Mouse (Mus musculus): Measurements from ENCODE around the gene Def8. TPM values are rescaled to one million over a fixed set of nuclear protein-coding genes. Genes with fewer than 3 reads are reported as not detected.

The Def8 gene
- polyA plus RNA-seq, 1 experiment from 2014 or later: 44.3 TPM

GRCm38 (mm10) chr8:123477737-123478258 lies 54.5 kb downstream of the Def8 start, which contains the start of gene Afg3l1:
TSS of gene Afg3l1 (plus strand) at chr8:123477903.
- H3K4me2 ChIP-seq: peak within 1 kb of the TSS; percentile 83
- H3K9ac ChIP-seq: peak within 1 kb of the TSS; percentile 88
- H3K4me1 ChIP-seq (replicated peaks): peaks cover 20% of the 10 kb centered on the region
- H3K27me3 ChIP-seq: no peaks in the 10 kb centered on the region
- H3K4me3 ChIP-seq: peak within 1 kb of the TSS; percentile 75
- no peaks in the 10 kb centered on the region for H3K9me3 ChIP-seq
- under 1% methylated on average over 50 of the region's 58 CpGs for WGBS
- ATAC-seq (ENCODE audit: low FRiP score): peak; percentile 91
- peaks cover 24% of the 10 kb centered on the region for H3K36me3 ChIP-seq
- peak within 1 kb of the TSS; percentile 98 for H3K27ac ChIP-seq

GRCm38 (mm10) chr8:123478456-123479218 lies 55.3 kb downstream of the Def8 start:
- H3K4me2 ChIP-seq: peak overlapping the region; percentile 83
- H3K4me3 ChIP-seq: peak overlapping the region; percentile 75
- peaks cover 20% of the 10 kb centered on the region for H3K4me1 ChIP-seq (replicated peaks)
- peak overlapping the region; percentile 98 for H3K27ac ChIP-seq
- H3K27me3 ChIP-seq: no peaks in the 10 kb centered on the region
- no peaks in the 10 kb centered on the region for H3K9me3 ChIP-seq
- WGBS: 39% methylated on average over 16 of the region's 16 CpGs
- H3K9ac ChIP-seq: peak overlapping the region; percentile 88
- peaks cover 30% of the 10 kb centered on the region for H3K36me3 ChIP-seq
- no peak for ATAC-seq (ENCODE audit: low FRiP score)

- peaks cover 12% of the 10 kb centered on the region for H3K4me1 ChIP-seq (replicated peaks)
- no peaks in the 10 kb centered on the region for H3K27me3 ChIP-seq
- no peak overlapping the region for H3K4me3 ChIP-seq
- 90% methylated on average over 7 of the region's 7 CpGs for WGBS
- no peaks in the 10 kb centered on the region for H3K9me3 ChIP-seq
- no peak overlapping the region for H3K27ac ChIP-seq
- peaks cover 67% of the 10 kb centered on the region for H3K36me3 ChIP-seq
- H3K9ac ChIP-seq: no peak overlapping the region
- ATAC-seq (ENCODE audit: low FRiP score): no peak
- no peak overlapping the region for H3K4me2 ChIP-seq
These were observed 59.3 kb downstream of the Def8 start for GRCm38 (mm10) chr8:123482627-123483026.

- 95% methylated on average over 15 of the region's 15 CpGs for WGBS
- Histone ChIP-seq H3K27ac (no peak overlapping the region), H3K27me3 (no peaks in the 10 kb centered on the region), H3K9ac (no peak overlapping the region), H3K4me2 (no peak overlapping the region), H3K4me1 (replicated peaks) (no peaks in the 10 kb centered on the region), H3K4me3 (no peak overlapping the region), H3K9me3 (no peaks in the 10 kb centered on the region), H3K36me3 (peaks cover 96% of the 10 kb centered on the region)
- ATAC-seq (ENCODE audit: low FRiP score): no peak
These were observed 68.2 kb downstream of the Def8 start for GRCm38 (mm10) chr8:123491280-123492075.

GRCm38 (mm10) chr8:123492898-123493297 lies 69.6 kb downstream of the Def8 start:
- no peak overlapping the region for H3K9ac ChIP-seq
- 98% methylated on average over 9 of the region's 9 CpGs for whole genome bisulfite sequencing

GRCm38 (mm10) chr8:123497699-123498098 lies 74.4 kb downstream of the Def8 start:
- Histone ChIP-seq H3K9me3 (no peaks in the 10 kb centered on the region), H3K4me1 (replicated peaks) (no peaks in the 10 kb centered on the region), H3K27me3 (no peaks in the 10 kb centered on the region), H3K9ac (no peak overlapping the region), H3K4me3 (no peak overlapping the region), H3K27ac (no peak overlapping the region), H3K4me2 (no peak overlapping the region), H3K36me3 (peaks cover 98% of the 10 kb centered on the region)
- WGBS: 86% methylated on average over 4 of the region's 4 CpGs
- ATAC-seq (ENCODE audit: low FRiP score): no peak

More at GRCm38 (mm10) chr8:123492898-123493297, 69.6 kb downstream of the Def8 start:
- Histone ChIP-seq H3K36me3 (peaks cover 96% of the 10 kb centered on the region), H3K27me3 (no peaks in the 10 kb centered on the region), H3K27ac (no peak overlapping the region), H3K4me1 (replicated peaks) (no peaks in the 10 kb centered on the region), H3K9me3 (no peaks in the 10 kb centered on the region), H3K4me3 (no peak overlapping the region), H3K4me2 (no peak overlapping the region)
- ATAC-seq (ENCODE audit: low FRiP score): no peak

- H3K4me1 ChIP-seq (replicated peaks): no peaks in the 10 kb centered on the region
- ATAC-seq (ENCODE audit: low FRiP score): no peak
- no peak overlapping the region for H3K27ac ChIP-seq
- H3K9me3 ChIP-seq: no peaks in the 10 kb centered on the region
- no peak overlapping the region for H3K4me3 ChIP-seq
- no peak overlapping the region for H3K9ac ChIP-seq
- H3K27me3 ChIP-seq: no peaks in the 10 kb centered on the region
- 92% methylated on average over 11 of the region's 11 CpGs for WGBS
- H3K4me2 ChIP-seq: no peak overlapping the region
- peaks cover 98% of the 10 kb centered on the region for H3K36me3 ChIP-seq
These were observed 75.6 kb downstream of the Def8 start for GRCm38 (mm10) chr8:123498963-123499362.

GRCm38 (mm10) chr8:123499556-123499955 lies 76.2 kb downstream of the Def8 start:
- 96% methylated on average over 11 of the region's 11 CpGs for WGBS
- H3K9ac ChIP-seq: no peak overlapping the region
- no peak overlapping the region for H3K4me2 ChIP-seq
- H3K27ac ChIP-seq: no peak overlapping the region
- peaks cover 98% of the 10 kb centered on the region for H3K36me3 ChIP-seq
- H3K27me3 ChIP-seq: no peaks in the 10 kb centered on the region
- no peak overlapping the region for H3K4me3 ChIP-seq
- no peaks in the 10 kb centered on the region for H3K4me1 ChIP-seq (replicated peaks)
- ATAC-seq (ENCODE audit: low FRiP score): no peak
- no peaks in the 10 kb centered on the region for H3K9me3 ChIP-seq

GRCm38 (mm10) chr8:123502192-123502591 lies 78.9 kb downstream of the Def8 start:
- Histone ChIP-seq H3K36me3 (peaks cover 98% of the 10 kb centered on the region), H3K27me3 (no peaks in the 10 kb centered on the region), H3K4me2 (no peak overlapping the region), H3K9me3 (no peaks in the 10 kb centered on the region), H3K27ac (no peak overlapping the region), H3K9ac (no peak overlapping the region), H3K4me1 (replicated peaks) (no peaks in the 10 kb centered on the region), H3K4me3 (no peak overlapping the region)
- ATAC-seq (ENCODE audit: low FRiP score): no peak
- WGBS: 94% methylated on average over 5 of the region's 5 CpGs

- H3K4me2 ChIP-seq: no peak overlapping the region
- H3K36me3 ChIP-seq: peaks cover 100% of the 10 kb centered on the region
- ATAC-seq (ENCODE audit: low FRiP score): no peak
- no peak overlapping the region for H3K4me3 ChIP-seq
- no peak overlapping the region for H3K27ac ChIP-seq
- H3K9ac ChIP-seq: no peak overlapping the region
- H3K27me3 ChIP-seq: no peaks in the 10 kb centered on the region
- no peaks in the 10 kb centered on the region for H3K4me1 ChIP-seq (replicated peaks)
- 99% methylated on average over 6 of the region's 6 CpGs for WGBS
- no peaks in the 10 kb centered on the region for H3K9me3 ChIP-seq
These were observed 80.6 kb downstream of the Def8 start for GRCm38 (mm10) chr8:123503801-123504467.

GRCm38 (mm10) chr8:123504591-123505195 lies 81.4 kb downstream of the Def8 start:
- no peak overlapping the region for H3K4me2 ChIP-seq
- H3K27ac ChIP-seq: no peak overlapping the region
- H3K9ac ChIP-seq: no peak overlapping the region
- H3K9me3 ChIP-seq: no peaks in the 10 kb centered on the region
- H3K4me3 ChIP-seq: no peak overlapping the region
- ATAC-seq (ENCODE audit: low FRiP score): no peak; the same call in 1 of the 2 replicates
- H3K27me3 ChIP-seq: no peaks in the 10 kb centered on the region
- no peaks in the 10 kb centered on the region for H3K4me1 ChIP-seq (replicated peaks)
- H3K36me3 ChIP-seq: peaks cover 100% of the 10 kb centered on the region
- 84% methylated on average over 9 of the region's 9 CpGs for WGBS

- Histone ChIP-seq H3K4me2 (no peak overlapping the region), H3K27me3 (no peaks in the 10 kb centered on the region), H3K9ac (no peak overlapping the region), H3K36me3 (peaks cover 100% of the 10 kb centered on the region), H3K27ac (no peak overlapping the region), H3K4me1 (replicated peaks) (no peaks in the 10 kb centered on the region), H3K9me3 (no peaks in the 10 kb centered on the region), H3K4me3 (no peak overlapping the region)
- WGBS: 72% methylated on average over 4 of the region's 4 CpGs
- ATAC-seq (ENCODE audit: low FRiP score): no peak
These were observed 81.9 kb downstream of the Def8 start for GRCm38 (mm10) chr8:123505267-123505666.

All from hindbrain, embryonic 13.5 days (tissue).